Mouse (Mus musculus): ENCODE data around the gene Alkbh6.

Gene Alkbh6

DNA sequence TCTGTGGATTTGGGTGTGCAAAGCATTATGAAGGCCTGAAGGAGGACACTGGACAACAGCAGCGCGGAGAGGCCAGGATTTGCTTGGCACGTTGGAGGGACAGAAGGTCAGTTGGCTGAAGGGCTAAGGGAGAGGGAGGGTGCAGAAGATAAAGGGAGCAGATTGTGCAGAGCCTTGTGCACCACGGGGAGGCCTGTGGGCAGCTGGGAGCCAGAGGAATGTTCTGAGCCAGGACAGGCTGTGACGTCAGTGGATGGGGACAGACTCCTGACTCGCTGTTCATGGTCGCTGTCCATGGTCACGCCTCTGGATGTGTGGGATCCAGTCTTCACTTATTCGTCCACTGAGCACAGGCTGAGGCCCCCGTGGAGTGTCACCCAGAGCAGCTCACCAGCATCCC is 13.4 kb upstream of the Alkbh6 start:
- peak; percentile 75 for DNase-seq (ENCODE audit: inconsistent ontology term)

DNA sequence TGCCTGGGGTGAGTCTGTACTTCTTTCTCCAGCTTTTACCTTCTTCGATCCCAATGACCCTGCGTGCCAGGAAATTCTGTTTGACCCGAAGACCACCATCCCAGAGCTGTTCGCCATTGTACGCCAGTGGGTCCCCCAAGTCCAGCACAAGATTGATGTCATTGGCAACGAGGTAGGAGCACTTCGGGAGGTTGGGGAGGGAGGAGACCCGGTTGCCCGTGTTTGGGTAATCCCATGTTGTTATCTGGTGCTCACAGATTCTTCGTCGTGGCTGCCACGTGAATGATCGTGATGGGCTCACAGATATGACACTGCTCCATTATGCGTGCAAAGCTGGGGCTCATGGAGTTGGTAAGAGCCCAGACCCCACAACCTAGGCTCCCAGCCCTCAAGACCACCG is 11.7 kb upstream of the Alkbh6 start:
- DNase-seq (ENCODE audit: inconsistent ontology term) = no peak

DNA sequence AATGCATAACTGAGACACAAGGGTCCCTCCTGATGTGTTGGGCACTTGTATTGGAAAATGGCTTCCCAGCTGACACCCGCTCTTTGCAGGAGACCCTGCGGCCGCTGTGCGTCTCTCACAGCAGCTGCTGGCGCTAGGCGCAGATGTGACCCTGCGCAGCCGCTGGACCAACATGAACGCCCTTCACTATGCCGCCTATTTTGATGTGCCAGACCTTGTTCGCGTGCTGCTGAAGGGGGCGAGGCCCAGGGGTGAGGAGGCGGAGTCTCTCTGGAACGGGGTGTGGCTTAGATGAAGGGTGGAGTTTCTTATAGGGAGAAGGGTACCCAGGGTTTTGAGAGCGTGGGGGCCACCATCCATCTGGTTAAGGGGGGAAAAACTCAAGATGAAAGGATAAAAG is 11.3 kb upstream of the Alkbh6 start:
- DNase-seq (ENCODE audit: inconsistent ontology term) = no peak

DNA sequence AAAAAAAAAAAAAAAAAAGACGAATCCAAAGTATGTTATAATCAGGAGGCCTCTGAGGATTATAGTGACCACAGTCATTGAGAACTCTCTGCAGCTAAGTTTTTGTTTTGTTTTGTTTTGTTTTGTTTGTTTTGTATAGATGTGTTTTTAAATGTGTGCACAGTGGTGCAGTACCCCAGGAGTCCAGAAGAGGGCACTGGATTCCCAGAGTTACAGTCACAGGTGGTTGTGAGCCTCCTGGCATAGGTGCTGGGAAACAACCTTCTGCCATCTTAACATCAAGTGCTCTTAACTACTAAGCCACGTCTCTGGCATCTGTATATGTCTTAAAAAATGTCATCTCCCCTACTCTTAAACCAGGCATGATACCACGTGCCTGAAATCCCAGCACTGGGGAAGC is 7.6 kb upstream of the Alkbh6 start:
- no peak for DNase-seq (ENCODE audit: inconsistent ontology term)

DNA sequence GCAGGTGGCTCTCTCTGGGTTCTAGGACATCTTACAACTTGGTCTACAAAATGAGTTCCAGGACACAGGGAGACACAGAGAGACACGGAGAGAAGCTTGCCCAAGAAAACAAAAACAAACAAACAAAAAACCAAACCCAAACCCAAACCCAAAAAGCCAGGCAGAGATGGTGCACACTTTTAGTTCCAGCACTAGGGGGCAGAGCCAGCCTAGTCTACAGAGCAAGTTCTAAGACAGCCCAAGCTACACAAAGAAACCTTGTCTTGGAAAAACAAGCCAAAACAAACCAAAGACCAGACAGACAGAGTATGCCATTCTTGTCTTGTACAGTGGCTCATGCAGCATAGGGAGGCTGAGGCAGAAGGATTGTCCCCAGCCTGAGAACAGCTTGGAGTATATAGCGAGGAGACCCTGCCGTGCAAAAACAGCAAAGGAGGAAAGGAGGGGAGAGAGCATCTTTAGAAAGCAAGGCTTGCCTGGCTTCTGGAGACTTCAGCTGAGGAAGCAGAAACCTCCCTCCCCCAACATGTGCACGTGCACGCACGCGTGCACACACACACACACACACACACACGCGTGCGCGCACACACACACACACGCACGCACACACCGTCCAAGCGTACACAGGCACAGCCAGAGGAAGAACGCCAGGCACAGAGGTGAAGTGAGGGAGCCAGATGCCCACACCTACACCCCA is 2.3 kb upstream of the Alkbh6 start:
- no peak for DNase-seq (ENCODE audit: inconsistent ontology term)

DNA sequence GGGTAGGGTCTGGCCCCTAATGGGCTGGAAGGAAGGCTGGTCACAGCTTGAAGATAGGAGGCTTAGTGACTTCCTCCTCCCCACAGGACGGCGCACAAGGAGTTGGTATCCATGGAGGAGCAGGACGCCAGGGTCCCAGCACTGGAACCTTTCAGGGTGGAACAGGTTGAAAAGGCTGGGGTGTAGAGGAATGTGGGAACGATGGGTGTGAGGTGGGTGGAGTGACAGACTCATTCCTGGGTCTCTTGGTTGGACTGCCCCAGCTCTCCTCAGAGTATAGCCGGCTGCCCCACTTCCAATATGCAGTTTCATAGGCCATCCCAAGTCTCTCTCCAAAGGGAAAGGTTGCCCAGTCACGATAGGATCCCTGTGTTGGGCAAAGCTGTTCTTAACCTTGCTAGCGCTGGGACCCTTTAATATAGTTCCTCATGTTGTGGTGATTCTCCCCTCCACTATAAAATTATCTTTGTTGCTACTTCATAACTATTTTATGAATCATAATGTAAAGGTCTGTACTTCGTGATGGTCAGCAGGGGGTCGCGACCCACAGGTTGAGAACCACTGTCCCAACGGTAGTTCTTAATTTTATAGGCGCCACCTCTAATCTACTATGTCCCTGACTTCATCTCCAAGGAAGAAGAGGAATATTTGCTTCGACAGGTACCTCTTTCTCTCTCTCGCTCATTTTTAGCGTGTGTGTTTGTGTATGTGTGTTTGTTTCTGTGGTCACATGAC is 1.0 kb downstream of the Alkbh6 start:
- DNase-seq (ENCODE audit: inconsistent ontology term) = no peak

DNA sequence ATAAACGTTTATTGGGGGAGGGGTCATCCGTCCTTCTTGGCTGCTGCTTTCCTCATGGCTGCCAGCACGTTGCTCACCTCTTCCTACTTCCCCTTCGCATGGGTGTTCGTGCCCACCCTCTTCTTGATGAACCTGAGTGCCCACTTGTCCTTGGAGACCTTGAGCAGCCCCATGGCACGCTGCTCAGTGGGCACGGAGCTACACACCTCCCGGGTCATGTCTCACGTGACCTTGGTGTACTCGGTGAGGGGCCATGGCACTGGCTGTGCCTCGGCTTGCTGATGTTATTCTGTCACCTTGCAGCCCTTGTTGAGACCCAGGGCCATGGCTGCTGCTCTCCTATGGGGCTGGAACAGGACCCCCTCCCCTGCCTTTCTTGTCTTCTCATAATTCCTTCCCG is 1.6 kb downstream of the Alkbh6 start:
- no peak for DNase-seq (ENCODE audit: inconsistent ontology term)

DNA sequence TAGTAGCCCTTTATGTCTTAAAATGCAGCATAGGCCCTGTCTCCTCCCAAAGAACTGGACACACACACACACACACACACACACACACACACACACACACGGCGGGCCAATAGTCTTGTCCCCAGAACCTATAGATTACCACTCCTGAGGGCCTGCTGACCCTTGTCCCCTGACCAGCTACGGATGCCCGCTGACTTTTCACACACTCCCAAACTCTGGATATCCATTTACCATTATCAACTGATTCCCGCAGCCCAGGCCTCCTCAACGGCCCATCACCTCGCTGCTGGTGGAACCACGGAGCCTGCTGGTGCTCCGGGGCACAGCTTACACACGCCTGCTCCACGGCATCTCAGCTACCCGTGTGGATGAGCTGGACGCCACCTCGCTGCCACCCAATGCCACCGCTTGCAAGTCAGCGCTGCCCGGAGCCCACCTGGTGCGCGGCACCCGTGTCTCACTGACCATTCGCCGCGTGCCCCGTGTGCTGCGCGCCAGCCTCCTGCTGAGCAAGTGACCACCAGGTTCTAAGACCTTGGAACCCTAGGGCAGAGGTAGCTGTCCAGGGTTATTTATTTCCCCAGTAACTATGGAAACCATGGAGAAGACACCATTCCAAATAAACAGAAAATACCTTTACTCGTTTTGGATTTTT is 5.3 kb downstream of the Alkbh6 start:
- DNase-seq (ENCODE audit: inconsistent ontology term) = no peak

DNA sequence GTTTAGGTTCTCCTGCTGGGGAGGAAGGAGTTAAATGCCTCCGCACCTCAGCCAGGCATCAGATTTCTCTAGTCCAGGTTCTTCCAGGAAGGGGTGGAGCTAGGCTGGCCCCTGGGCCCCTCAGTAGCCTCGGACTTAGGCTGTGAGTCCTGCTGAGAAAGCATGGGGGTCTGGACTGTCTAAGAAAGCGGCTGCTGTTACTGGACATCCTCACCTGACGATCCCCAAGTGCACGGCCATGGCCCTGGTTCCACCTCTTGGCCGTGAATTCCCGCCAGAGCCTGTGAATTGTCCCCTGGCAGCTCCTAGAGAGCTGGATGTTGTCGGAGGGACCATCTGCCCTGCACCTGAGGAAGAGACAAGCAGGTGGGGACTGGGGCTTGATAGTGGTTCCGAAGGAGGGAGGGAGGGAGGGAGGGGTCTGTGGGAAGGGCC is 6.2 kb downstream of the Alkbh6 start, which contains the start of gene Syne4:
TSS of gene Syne4 (plus strand) at position 87 of the 435 bp plus-strand sequence.
- no peak for DNase-seq (ENCODE audit: inconsistent ontology term)

DNA sequence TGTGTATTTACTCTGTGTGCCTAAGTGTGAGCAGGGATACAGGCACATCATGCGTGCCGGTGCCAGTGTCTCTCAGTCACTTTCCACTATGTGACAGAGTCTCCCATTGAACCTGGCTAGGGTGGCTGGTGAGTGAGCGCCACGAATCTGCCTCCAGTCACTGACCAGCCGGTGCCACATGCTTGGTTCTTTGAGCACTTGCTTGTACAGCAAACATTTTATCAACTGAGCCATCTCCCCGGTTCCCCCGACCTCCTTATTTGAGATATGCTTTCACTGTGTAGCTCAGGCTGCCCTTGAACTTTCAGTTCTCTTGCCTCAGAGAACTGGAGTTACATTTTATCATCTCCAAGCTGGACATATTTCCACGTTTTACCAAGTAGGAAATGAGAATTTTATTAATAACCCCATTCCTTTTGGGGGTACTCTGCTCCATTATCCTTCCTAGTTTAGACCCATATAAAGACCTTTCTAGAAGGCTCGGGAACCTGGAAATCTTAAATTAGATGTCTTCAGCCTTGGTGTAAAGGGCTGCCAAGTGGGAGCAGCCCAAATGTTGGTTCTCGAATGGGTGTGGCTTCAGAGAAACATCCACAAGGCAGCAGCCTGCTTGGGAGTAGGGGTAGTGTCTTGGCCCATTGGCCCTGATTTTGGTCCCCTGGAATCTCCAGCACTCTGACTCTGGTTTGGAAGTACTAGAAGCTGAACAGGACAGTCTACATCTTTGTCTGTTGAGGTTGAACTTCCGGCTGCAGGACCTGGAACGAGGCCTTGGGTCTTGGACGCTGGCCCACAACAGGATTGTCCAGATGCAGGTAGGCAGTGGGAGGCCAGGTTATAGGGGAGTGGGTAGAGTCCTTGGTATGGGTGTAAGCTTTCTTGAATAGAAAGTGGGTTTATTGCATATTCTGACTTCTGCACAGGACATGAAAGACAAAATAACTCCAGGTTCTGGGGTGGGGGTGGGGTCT is 7.3 kb downstream of the Alkbh6 start:
- DNase-seq (ENCODE audit: inconsistent ontology term) = no peak

DNA sequence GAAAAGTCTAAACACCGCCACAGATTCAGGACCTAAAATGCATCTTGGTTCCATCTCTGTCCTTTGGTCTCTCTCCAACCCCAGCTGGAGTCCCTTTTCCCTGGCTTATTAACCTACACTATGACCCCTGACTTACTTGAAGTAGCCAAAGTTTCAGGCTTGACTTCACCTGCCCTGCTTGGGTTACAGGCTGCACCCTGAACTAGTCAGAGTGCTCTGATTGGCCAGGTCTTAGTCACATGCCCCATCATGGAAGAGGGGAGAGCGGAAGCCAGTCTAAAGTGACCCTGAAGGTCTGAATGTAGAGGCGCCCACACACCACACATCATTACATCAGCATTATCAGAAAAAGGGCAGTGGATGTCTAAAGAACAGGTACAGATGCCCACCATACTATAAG is 9.6 kb downstream of the Alkbh6 start:
- DNase-seq (ENCODE audit: inconsistent ontology term) = no peak

DNA sequence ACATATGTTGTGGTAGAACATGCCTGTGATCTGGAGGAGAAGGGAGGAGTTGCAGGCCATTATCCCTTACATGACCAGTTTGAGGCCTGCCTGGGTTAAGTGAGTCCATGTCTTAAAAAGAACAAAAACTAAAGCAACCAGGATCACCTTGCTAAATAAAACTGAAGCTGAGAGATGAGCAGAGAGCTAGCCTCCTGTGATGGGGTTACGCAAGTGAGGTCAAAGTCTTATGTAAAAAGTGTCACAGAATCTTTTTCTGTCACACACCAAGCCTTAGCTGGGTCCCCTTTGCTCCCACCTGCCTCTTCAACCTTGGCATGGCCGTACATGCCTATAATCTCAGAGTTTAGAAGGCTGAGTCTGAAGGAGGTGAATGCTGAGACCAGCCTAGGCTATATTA is 12.4 kb downstream of the Alkbh6 start:
- DNase-seq (ENCODE audit: inconsistent ontology term) = no peak

DNA sequence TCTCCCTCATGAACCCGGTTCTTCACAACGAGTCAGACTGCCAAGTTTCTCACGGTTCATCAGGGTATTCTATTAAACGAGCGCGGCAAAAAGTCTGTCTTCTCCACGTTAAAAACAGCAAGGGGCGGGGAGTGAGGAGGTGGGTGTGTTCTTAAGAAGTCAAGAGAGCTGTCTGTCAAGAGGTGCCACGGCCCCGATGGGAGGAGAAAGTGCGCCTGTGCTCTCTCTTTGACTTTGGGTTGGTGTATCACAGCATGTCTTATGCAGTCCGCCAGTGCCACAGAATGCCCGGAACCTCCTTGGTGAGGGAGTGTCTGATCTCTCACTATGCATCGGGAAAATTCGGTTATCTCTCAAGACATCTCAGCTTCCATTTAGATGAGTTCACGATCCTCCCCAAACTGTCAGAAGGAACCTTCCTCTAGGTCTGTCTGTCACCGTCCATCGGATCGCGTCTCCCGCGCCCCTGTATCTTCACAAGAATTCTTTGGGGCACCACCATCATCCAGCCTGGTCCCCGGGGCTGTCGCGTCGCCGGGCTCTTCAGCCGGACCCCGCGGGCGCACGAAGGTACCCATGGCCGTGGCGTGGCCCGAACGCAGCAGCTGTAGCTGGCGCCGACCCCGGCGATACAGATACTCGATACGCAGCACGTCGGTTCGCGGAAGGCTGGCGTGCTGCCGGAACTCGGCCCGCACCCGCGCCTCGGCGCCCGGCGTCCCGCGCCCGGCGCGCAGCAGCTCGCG is 13.2 kb downstream of the Alkbh6 start, which contains the start of gene E130208F15Rik:
TSS of gene E130208F15Rik (plus strand) at position 202 of the 746 bp plus-strand sequence.
- peak; percentile 83 for DNase-seq (ENCODE audit: inconsistent ontology term)

DNA sequence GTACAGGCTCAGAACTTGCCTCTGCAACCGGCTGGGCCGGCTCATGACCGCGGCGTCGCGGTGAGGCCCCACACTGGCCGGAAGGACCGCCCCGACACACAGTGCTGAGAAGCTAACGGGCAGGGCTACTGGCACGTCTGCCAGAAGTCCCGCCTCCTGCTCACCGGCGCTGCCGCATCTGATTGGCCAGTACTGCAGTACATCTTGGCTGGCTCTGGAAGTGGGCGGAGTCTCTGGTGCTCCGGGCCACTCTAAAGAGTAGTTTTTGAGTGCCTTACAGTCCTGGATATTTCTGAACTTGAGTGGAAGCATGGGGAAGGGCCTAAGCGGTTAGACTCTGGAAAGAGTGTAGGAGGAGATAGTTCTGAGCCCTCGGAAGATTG is 13.8 kb downstream of the Alkbh6 start:
- DNase-seq (ENCODE audit: inconsistent ontology term) = peak; percentile 95

DNA sequence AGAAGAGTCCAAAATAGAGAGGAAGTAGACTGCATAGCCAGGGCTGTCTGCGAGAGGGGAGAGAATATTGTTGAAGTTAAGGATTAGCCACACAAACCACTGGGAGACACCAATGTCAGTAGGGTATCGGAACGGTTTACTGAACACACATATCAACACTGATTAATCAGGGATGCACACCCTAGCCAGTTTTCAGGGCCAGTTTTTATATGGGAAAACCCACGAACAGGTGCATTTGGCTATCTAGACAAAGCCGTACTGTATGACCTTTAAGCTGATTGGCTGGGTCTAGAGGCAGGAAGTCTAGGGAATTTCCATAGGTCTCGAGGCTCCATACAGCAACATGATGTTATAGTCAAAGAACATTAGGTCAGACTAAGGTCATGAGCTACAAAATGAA is 14.3 kb downstream of the Alkbh6 start:
- DNase-seq (ENCODE audit: inconsistent ontology term) = no peak

DNA sequence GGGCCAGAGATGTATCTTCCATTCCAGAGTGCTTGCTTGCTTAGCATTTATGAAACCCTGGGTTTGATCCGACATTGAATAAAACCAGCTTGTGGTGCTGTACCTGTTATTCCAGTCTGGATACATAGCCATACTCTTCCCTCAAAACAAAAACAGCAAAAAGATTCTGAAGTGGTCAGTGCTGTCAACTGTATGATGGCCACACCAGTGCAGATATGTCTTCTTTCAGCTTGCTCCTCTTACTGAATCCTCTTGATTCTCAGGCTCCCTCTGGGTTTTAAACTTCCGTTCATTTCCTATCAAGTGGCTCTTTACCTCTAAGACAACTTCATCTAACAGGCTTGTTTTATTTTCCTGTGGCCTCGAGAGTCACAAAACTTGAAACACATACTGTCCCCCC is 15.3 kb downstream of the Alkbh6 start, which contains the start of gene Sdhaf1:
TSS of gene Sdhaf1 (minus strand) at position 101 of the 400 bp plus-strand sequence.
- DNase-seq (ENCODE audit: inconsistent ontology term) = no peak

DNA sequence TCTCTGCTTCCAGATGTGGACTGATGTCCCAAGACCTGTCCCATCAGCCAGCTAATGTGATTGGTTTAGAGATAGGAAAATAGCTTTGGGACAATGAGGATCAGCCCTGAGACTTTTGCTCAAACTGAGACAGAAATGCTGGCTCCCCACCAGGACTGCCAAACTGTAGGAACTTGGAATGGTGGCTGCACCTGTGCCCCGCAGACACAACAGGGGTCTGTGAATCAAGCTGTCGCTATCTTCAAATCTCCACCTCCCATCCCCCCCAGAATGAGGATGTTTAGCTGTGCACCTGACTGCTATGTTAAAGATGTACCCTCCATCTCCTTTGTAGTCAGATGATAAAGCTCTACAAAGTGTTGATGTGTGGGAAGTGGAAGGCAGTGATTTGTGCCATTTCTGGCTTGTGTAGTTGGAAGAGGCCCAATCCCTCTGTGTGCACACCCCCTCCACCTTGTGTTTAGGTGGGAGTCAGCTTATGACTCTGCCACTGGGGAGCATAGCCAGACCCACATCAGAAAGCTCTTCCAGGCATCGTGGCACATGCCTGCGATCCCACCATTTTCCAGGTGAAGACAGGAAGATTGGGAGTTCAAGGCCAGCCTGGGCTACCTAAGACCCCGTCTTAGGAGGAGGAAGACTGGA is 15.9 kb downstream of the Alkbh6 start:
- DNase-seq (ENCODE audit: inconsistent ontology term) = no peak

DNA sequence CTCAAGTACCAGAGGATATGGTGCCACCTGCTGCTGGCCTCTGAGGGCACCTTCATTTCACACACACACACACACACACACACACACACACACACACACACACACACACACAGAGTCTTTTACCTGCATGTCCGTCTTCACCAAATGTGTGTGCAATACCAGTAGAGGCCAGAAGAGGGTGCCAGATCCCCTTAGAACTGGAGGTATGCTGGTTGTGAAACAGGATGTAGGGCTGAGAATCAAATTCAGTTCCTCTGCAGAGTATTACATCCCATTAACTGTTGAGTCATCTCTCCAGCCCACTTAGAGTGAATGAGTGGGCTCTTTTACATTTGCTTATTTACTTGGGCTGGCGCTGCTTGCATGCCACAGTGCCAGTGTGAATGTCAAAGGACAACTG is 16.8 kb downstream of the Alkbh6 start:
- no peak for DNase-seq (ENCODE audit: inconsistent ontology term)

DNA sequence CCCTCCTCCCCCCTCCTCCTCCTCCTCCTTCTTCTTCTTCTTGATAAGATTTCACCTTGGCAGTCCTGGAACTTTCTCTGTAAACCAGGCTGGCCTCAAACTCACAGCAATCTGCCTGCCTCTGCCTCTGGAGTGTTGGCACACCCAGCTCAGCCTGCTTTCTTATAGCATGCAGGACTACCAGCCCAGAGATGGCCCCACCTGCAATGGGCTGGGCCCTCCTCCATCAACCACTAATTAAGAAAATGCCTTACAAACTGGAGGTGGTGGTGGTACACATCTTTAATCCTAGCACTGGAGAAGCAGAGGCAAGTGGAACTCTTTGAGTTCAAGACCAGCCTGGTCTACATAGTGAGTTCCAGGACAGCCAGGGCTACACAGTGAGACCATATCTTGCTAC is 17.9 kb downstream of the Alkbh6 start:
- no peak for DNase-seq (ENCODE audit: inconsistent ontology term)

DNA sequence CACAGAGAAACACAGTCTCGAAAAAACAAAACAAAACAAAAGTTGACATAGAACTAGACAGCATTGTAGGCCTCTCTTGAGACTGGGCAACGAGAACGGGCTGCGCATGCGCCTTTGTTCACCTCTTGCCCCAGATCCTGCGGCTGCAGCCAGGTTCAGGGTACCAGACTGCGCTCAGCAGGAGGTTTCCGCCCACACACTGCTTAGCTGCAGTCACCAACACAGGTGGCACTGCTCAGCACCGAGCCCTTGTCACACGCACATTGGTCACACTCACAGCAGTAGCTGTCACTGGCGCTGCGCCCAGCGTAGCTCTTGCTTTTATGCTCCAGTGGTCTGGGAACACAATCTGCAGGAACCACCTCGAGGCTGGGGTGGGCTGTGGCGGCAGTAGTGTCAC is 18.6 kb downstream of the Alkbh6 start:
- DNase-seq (ENCODE audit: inconsistent ontology term) = peak; percentile 53

All from Muller cell, postnatal 12 days (primary cell).